Mouse (Mus musculus) forebrain, embryonic 12.5 days (tissue): ENCODE data around the gene Gsx2. TPM values are rescaled to one million over a fixed set of nuclear protein-coding genes. Genes with fewer than 3 reads are reported as not detected.
A peak's percentile ranks its signal among the peaks of the same experiment; 100 is the strongest.

ENCODE experiments used
- ATAC-seq: fragments of 200-750 bp; cut with Nextera tagmentation; 2 replicates; pipeline ENCODE4 v1.8.0; 2017; ENCODE audit warnings: moderate TSS enrichment; ENCODE audit not compliant: low FRiP score
- H3K27ac ChIP-seq: fragments of 300-500 bp; sonication (generic); 2 replicates; pipeline ENCODE4 v1.5.1; 2016; ENCODE audit warnings: mild to moderate bottlenecking
- H3K27me3 ChIP-seq: fragments of 300-500 bp; sonication (generic); 2 replicates; pipeline ENCODE4 v1.6.1; 2016; ENCODE audit warnings: mild to moderate bottlenecking
- H3K36me3 ChIP-seq: fragments of 300-500 bp; sonication (generic); replicated peaks from 2 replicates; pipeline ENCODE4 v1.6.1; 2016; ENCODE audit warnings: mild to moderate bottlenecking
- H3K4me1 ChIP-seq: fragments of 300-500 bp; sonication (generic); 2 replicates; pipeline ENCODE4 v1.6.1; 2016
- H3K4me2 ChIP-seq: fragments of 300-500 bp; sonication (generic); 2 replicates; pipeline ENCODE4 v1.6.1; 2016; ENCODE audit warnings: mild to moderate bottlenecking, moderate library complexity
- H3K4me3 ChIP-seq: fragments of 300-500 bp; sonication (generic); replicated peaks from 2 replicates; pipeline ENCODE4 v1.5.1; 2016; ENCODE audit warnings: mild to moderate bottlenecking
- H3K9ac ChIP-seq: fragments of 300-500 bp; sonication (generic); 2 replicates; pipeline ENCODE4 v1.6.1; 2016; ENCODE audit warnings: mild to moderate bottlenecking
- H3K9me3 ChIP-seq: fragments of 300-500 bp; sonication (generic); 2 replicates; pipeline ENCODE4 v1.6.1; 2016
- WGBS: fragments of 180-500 bp; shearing (Covaris S2); methylation state at CpG from one replicate; pipeline ENCODE4 v1.1.7; 2016; 5-methylcytosine and 5-hydroxymethylcytosine counted together
- polyA plus RNA-seq: library from polyadenylated mRNA; unstranded; fragments of >200 nt; fragmentation: Nextera tagmentation; extraction: Ambion mirVana; gene quantifications from 2 replicates; pipeline ENCODE4 v1.2.1, GENCODE M21; 2016

Gene Gsx2
- polyA plus RNA-seq, 1 experiment from 2014 or later: 17.9 TPM

GRCm38 (mm10) chr5:75067125-75067756, 8.2 kb upstream of the Gsx2 start:
- H3K27ac ChIP-seq: no peak overlapping the region
- peaks cover 90% of the 10 kb centered on the region for H3K27me3 ChIP-seq
- peak; percentile 54 for ATAC-seq
- H3K4me1 ChIP-seq: peaks cover 40% of the 10 kb centered on the region
- H3K9me3 ChIP-seq: peaks cover 8% of the 10 kb centered on the region
- peak overlapping the region; percentile 45 for H3K4me3 ChIP-seq
- no peaks in the 10 kb centered on the region for H3K36me3 ChIP-seq
- peak overlapping the region; percentile 73 for H3K4me2 ChIP-seq
- H3K9ac ChIP-seq: peak overlapping the region; percentile 49
- WGBS: 1% methylated on average over 30 of the region's 30 CpGs

GRCm38 (mm10) chr5:75070132-75070531, 5.3 kb upstream of the Gsx2 start:
- Histone ChIP-seq H3K4me3 (peak overlapping the region; percentile 10; the same call in 1 of the 2 replicates), H3K9ac (no peak overlapping the region), H3K4me2 (peak overlapping the region; percentile 35), H3K4me1 (peaks cover 51% of the 10 kb centered on the region), H3K27me3 (peaks cover 95% of the 10 kb centered on the region), H3K36me3 (no peaks in the 10 kb centered on the region), H3K27ac (peak overlapping the region; percentile 54), H3K9me3 (peaks cover 6% of the 10 kb centered on the region)
- under 1% methylated on average over 13 of the region's 13 CpGs for WGBS
- peak; percentile 60 for ATAC-seq

DNA sequence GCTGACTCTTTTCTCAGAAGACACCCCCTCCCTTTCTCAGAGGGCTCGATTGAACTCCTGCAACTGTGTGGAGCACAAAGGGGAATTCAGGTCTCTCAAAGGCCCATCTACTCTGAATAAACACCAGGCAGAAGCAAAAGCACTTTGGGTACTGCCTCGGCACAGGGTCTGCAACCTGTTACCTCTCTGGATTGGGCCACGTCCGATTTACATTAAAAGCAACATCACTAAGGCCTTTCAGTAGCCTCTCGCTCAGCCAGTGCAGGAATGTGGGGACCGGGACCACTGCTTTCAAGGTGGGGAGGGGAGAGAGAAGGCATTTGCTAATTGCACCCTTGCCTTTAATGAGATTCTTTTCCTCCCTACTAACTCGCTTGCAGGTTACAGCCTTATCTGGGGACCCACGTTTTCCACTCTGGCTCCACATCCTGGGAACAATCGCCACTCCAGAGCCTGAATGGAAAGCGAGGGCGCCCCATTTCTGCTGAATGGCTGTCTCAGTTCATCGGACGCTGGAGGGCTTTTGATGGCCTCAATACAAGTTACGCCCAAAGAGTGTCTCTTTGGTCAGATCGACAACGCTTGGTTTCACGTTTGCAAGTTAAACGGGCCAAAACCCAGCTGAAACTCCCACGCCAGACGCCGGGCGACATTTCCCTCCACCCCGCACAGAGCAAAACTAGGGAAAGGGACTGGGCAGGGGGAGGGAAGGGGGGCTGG, 4.6 kb upstream of the Gsx2 start:
- H3K27ac ChIP-seq: peak overlapping the region; percentile 54
- H3K9me3 ChIP-seq: no peaks in the 10 kb centered on the region
- H3K4me2 ChIP-seq: peak overlapping the region; percentile 35
- H3K27me3 ChIP-seq: peaks cover 95% of the 10 kb centered on the region
- peak; percentile 50; the same call in 1 of the 2 replicates for ATAC-seq
- H3K4me3 ChIP-seq: peak overlapping the region; percentile 10; the same call in 1 of the 2 replicates
- peaks cover 56% of the 10 kb centered on the region for H3K4me1 ChIP-seq
- no peaks in the 10 kb centered on the region for H3K36me3 ChIP-seq
- H3K9ac ChIP-seq: no peak overlapping the region
- WGBS: under 1% methylated on average over 23 of the region's 23 CpGs

DNA sequence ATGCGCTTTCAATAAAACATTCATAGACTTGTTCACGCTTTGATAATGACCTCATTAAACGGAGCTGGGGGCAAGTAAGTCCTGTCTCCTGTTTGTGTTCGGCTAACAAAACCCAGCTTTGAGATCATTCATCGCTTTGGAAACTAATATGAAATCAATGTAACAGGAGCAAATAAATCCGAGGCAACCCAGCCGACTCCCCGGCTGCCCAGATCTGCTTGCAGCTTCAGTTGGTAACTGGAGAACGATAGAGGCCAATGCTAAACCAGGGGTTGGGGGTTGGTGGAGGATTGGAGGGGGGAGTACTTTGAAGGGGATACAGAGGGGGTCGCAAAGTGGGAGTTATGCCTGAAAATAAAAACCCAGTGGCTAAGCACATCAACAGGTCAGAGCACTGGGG, 3.5 kb upstream of the Gsx2 start:
- WGBS: under 1% methylated on average over 10 of the region's 10 CpGs
- Histone ChIP-seq H3K9ac (no peak overlapping the region), H3K9me3 (no peaks in the 10 kb centered on the region), H3K27ac (no peak overlapping the region), H3K4me1 (peaks cover 62% of the 10 kb centered on the region), H3K4me2 (peak overlapping the region; percentile 35), H3K4me3 (no peak overlapping the region), H3K36me3 (no peaks in the 10 kb centered on the region), H3K27me3 (peaks cover 95% of the 10 kb centered on the region)
- ATAC-seq: no peak

GRCm38 (mm10) chr5:75072532-75072931, 2.9 kb upstream of the Gsx2 start:
- no peak overlapping the region for H3K27ac ChIP-seq
- H3K27me3 ChIP-seq: peaks cover 93% of the 10 kb centered on the region
- WGBS: 1% methylated on average over 4 of the region's 4 CpGs
- H3K36me3 ChIP-seq: no peaks in the 10 kb centered on the region
- H3K4me3 ChIP-seq: no peak overlapping the region
- ATAC-seq: no peak
- H3K4me2 ChIP-seq: no peak overlapping the region
- H3K9me3 ChIP-seq: no peaks in the 10 kb centered on the region
- no peak overlapping the region for H3K9ac ChIP-seq
- peaks cover 56% of the 10 kb centered on the region for H3K4me1 ChIP-seq

- Histone ChIP-seq H3K4me1 (peaks cover 54% of the 10 kb centered on the region), H3K27me3 (peaks cover 92% of the 10 kb centered on the region)
- WGBS: 29% methylated on average over 1 of the region's 1 CpGs
Measured at GRCm38 (mm10) chr5:75073167-75073566, 2.2 kb upstream of the Gsx2 start.

DNA sequence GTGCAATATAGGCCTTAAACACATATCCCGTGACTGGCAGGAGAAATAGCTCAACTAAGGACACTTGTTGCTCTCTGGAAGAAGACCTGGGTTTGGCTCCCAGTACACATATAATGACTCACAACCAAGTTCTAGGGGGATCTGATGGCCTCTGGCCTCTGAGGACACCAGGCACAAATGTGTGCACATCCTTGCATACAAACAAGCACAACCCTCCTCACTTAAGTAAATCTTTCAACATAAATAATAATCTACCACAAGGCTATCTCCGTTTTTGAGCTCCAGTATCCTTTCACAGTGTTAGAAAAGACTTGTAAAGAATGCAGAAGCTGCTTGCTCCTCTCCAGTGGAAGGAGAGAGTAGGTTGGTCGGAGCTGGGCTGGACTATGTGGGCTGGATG, 1.7 kb upstream of the Gsx2 start:
- no peak overlapping the region for H3K9ac ChIP-seq
- H3K36me3 ChIP-seq: no peaks in the 10 kb centered on the region
- no peak overlapping the region for H3K4me2 ChIP-seq
- H3K27ac ChIP-seq: no peak overlapping the region
- H3K27me3 ChIP-seq: peaks cover 92% of the 10 kb centered on the region
- no peaks in the 10 kb centered on the region for H3K9me3 ChIP-seq
- H3K4me3 ChIP-seq: no peak overlapping the region
- WGBS: 9% methylated on average over 3 of the region's 3 CpGs
- H3K4me1 ChIP-seq: peaks cover 54% of the 10 kb centered on the region
- ATAC-seq: no peak

More at GRCm38 (mm10) chr5:75073167-75073566, 2.2 kb upstream of the Gsx2 start:
- H3K9me3 ChIP-seq: no peaks in the 10 kb centered on the region
- H3K27ac ChIP-seq: no peak overlapping the region
- H3K4me3 ChIP-seq: no peak overlapping the region
- H3K36me3 ChIP-seq: no peaks in the 10 kb centered on the region
- H3K9ac ChIP-seq: no peak overlapping the region
- H3K4me2 ChIP-seq: no peak overlapping the region
- no peak for ATAC-seq

DNA sequence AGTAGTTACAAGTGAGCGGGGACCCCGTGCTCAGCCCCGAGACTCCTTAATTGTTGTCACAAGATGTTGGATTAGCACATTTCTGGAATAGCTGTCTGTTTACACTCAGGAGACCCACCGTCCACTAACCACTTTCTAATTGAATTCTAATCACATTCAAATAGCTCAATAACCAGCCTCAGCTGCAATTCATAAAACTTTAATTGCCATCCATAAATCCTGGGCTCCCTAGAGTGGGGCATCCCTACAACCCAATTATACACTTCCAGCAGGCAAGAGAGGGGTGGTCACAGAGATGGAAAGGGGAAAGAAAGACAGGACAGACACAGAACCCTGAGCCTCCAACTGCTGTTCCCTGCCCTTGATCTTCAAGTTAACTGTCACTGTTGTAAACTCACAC, 1.3 kb upstream of the Gsx2 start:
- no peak for ATAC-seq
- WGBS: 2% methylated on average over 4 of the region's 4 CpGs

GRCm38 (mm10) chr5:75074537-75075382, 641 bp upstream of the Gsx2 start:
- Histone ChIP-seq H3K4me3 (peak overlapping the region; percentile 52), H3K9me3 (no peaks in the 10 kb centered on the region), H3K9ac (peak overlapping the region; percentile 63; the same call in 1 of the 2 replicates), H3K4me2 (peak overlapping the region; percentile 56), H3K36me3 (no peaks in the 10 kb centered on the region), H3K27me3 (peaks cover 93% of the 10 kb centered on the region), H3K27ac (no peak overlapping the region), H3K4me1 (peaks cover 49% of the 10 kb centered on the region)
- 4% methylated on average over 15 of the region's 15 CpGs for WGBS
- no peak for ATAC-seq

More for the DNA sequence above, 1.3 kb upstream of the Gsx2 start:
- H3K4me1 ChIP-seq: peaks cover 54% of the 10 kb centered on the region
- no peak overlapping the region for H3K4me3 ChIP-seq
- no peak overlapping the region for H3K4me2 ChIP-seq
- no peak overlapping the region for H3K9ac ChIP-seq
- peaks cover 92% of the 10 kb centered on the region for H3K27me3 ChIP-seq
- no peaks in the 10 kb centered on the region for H3K9me3 ChIP-seq
- H3K36me3 ChIP-seq: no peaks in the 10 kb centered on the region
- H3K27ac ChIP-seq: no peak overlapping the region

DNA sequence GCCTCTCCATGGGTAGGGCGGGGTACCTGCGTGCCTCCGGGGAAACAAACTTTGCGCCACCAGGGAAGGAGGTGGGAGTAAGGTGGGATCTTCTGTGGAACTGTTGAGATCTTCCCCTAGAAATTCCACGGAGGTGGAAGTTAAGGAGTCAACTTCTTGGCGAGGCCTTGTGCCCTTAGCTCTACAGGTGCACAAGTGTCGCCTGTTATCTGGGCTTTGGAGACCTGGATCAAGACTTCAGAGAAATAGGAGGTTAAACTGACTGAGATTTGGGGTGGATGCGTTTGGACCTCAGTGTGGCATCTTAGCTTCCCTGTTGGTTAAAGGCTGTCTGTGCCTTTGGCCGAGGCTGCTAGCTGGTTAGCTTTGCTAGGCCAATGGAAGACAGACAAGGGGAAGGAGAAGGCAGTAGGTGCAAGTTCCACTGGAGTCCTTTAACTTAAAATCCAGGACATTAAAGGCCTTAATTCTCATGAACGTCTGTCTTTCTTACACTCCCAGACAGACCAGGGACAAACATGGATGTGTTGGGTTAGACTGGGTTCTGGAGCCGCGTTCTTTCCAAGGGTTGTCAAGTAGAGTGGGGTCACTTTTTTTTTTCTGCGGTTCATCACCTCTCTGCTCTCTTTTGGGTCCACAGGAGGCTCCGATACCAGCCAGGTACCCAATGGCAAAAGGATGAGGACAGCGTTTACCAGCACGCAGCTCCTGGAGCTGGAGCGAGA, 1.1 kb downstream of the Gsx2 start:
- Histone ChIP-seq H3K4me2 (peak overlapping the region; percentile 56), H3K27me3 (peaks cover 95% of the 10 kb centered on the region), H3K27ac (peak overlapping the region; percentile 59; the same call in 1 of the 2 replicates), H3K9me3 (no peaks in the 10 kb centered on the region), H3K9ac (peak overlapping the region; percentile 63), H3K4me3 (peak overlapping the region; percentile 52), H3K4me1 (peaks cover 40% of the 10 kb centered on the region), H3K36me3 (no peaks in the 10 kb centered on the region)
- WGBS: under 1% methylated on average over 17 of the region's 17 CpGs
- ATAC-seq: no peak

DNA sequence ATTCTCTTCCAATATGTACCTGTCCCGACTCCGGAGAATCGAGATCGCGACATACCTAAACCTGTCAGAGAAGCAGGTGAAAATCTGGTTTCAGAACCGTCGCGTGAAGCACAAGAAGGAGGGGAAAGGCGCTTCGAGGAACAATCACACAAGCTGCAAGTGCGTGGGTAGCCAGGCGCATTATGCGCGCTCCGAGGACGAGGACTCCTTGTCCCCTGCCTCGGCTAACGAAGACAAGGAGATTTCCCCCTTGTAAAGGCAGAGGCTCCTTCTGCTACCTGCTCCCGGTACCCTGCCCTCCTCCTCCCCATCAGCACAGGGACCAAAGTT, 1.6 kb downstream of the Gsx2 start:
- no peak for ATAC-seq
- WGBS: under 1% methylated on average over 19 of the region's 19 CpGs
- peak overlapping the region; percentile 63 for H3K9ac ChIP-seq
- H3K4me3 ChIP-seq: peak overlapping the region; percentile 52
- H3K27ac ChIP-seq: no peak overlapping the region
- peaks cover 36% of the 10 kb centered on the region for H3K4me1 ChIP-seq
- no peaks in the 10 kb centered on the region for H3K9me3 ChIP-seq
- H3K4me2 ChIP-seq: peak overlapping the region; percentile 56
- no peaks in the 10 kb centered on the region for H3K36me3 ChIP-seq
- H3K27me3 ChIP-seq: peaks cover 95% of the 10 kb centered on the region

DNA sequence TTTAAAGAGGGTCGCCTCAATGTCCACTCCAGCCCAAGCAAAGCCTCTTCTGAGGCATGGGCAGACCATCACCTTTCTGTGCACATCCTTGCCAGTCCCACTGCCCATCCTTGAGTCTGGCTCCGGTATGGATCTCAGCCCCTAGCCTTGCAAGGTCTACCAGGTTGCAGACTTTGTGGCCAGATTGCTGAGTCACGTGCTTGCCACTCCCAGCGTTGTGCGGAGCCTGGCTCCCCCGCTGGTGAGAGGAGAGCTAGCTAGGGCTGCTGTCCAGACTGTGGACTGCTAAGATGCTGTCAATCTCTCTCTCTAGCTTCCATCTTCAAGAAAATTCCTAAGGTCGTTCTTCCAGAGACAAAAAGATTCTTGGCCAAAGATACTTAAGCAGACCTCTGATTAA, 4.2 kb downstream of the Gsx2 start:
- no peak overlapping the region for H3K4me3 ChIP-seq
- H3K36me3 ChIP-seq: no peaks in the 10 kb centered on the region
- H3K27ac ChIP-seq: no peak overlapping the region
- no peaks in the 10 kb centered on the region for H3K9me3 ChIP-seq
- no peak overlapping the region for H3K9ac ChIP-seq
- H3K4me1 ChIP-seq: peaks cover 44% of the 10 kb centered on the region
- ATAC-seq: no peak
- WGBS: 5% methylated on average over 7 of the region's 7 CpGs
- H3K27me3 ChIP-seq: peaks cover 94% of the 10 kb centered on the region
- no peak overlapping the region for H3K4me2 ChIP-seq
